Mouse (Mus musculus) kidney, embryonic 15.5 days (tissue): ENCODE results near the gene BC030499. TPM values are rescaled to one million over a fixed set of nuclear protein-coding genes. Genes with fewer than 3 reads are reported as not detected.

Experiments used
- ATAC-seq: fragments of 200-750 bp; cut with Nextera tagmentation; replicated peaks from 2 replicates; pipeline ENCODE4 v1.8.0; 2017; ENCODE audit warnings: moderate TSS enrichment; ENCODE audit not compliant: low FRiP score
- H3K27ac ChIP-seq: fragments of 300-500 bp; sonication (generic); 2 replicates; pipeline ENCODE4 v1.5.1; 2015; ENCODE audit warnings: mild to moderate bottlenecking, inconsistent platforms
- H3K27me3 ChIP-seq: fragments of 300-500 bp; sonication (generic); 2 replicates; pipeline ENCODE4 v1.6.1; 2015; ENCODE audit warnings: inconsistent platforms
- H3K36me3 ChIP-seq: fragments of 300-500 bp; sonication (generic); 2 replicates; pipeline ENCODE4 v1.6.1; 2015; ENCODE audit warnings: inconsistent platforms
- H3K4me1 ChIP-seq: fragments of 300-500 bp; sonication (generic); 2 replicates; pipeline ENCODE4 v1.6.1; 2015; ENCODE audit warnings: inconsistent platforms
- H3K4me2 ChIP-seq: fragments of 300-500 bp; sonication (generic); 2 replicates; pipeline ENCODE4 v1.6.1; 2015; ENCODE audit warnings: moderate library complexity, mild to moderate bottlenecking, inconsistent platforms
- H3K4me3 ChIP-seq: fragments of 300-500 bp; sonication (generic); replicated peaks from 2 replicates; pipeline ENCODE4 v1.5.1; 2015; ENCODE audit warnings: mild to moderate bottlenecking, inconsistent platforms
- H3K9ac ChIP-seq: fragments of 300-500 bp; sonication (generic); 2 replicates; pipeline ENCODE4 v1.6.1; 2015; ENCODE audit warnings: mild to moderate bottlenecking, inconsistent platforms
- H3K9me3 ChIP-seq: fragments of 300-500 bp; sonication (generic); replicated peaks from 2 replicates; pipeline ENCODE4 v1.6.1; 2016; ENCODE audit warnings: inconsistent platforms
- WGBS: fragments of 180-500 bp; shearing (Covaris S2); methylation state at CpG from one replicate; pipeline ENCODE4 v1.1.7; 2015; ENCODE audit warnings: mixed read lengths; 5-methylcytosine and 5-hydroxymethylcytosine counted together
- polyA plus RNA-seq: library from polyadenylated mRNA; unstranded; fragments of >200 nt; fragmentation: Nextera tagmentation; extraction: Ambion mirVana; gene quantifications from 2 replicates; pipeline ENCODE4 v1.2.1, GENCODE M21; 2015

Gene BC030499
- polyA plus RNA-seq, result 0.32 and 0.43 TPM in 2 replicates

GRCm38 (mm10) chr11:78290654-78291053, at the start of gene BC030499:
BC030499 (plus strand) TSS chr11:78290841.
- H3K36me3 ChIP-seq, result peaks cover 81% of the 10 kb centered on the region
- no peak within 1 kb of the TSS for H3K27ac ChIP-seq
- no peaks in the 10 kb centered on the region for H3K9me3 ChIP-seq
- no peaks in the 10 kb centered on the region for H3K27me3 ChIP-seq
- H3K4me3 ChIP-seq, result no peak within 1 kb of the TSS
- no peak within 1 kb of the TSS for H3K4me2 ChIP-seq
- no peak within 1 kb of the TSS for H3K9ac ChIP-seq
- WGBS, result 93% methylated on average over 4 of the region's 4 CpGs
- H3K4me1 ChIP-seq, result no peaks in the 10 kb centered on the region
- no peak for ATAC-seq

- no peaks in the 10 kb centered on the region for H3K27me3 ChIP-seq
- peaks cover 17% of the 10 kb centered on the region for H3K36me3 ChIP-seq
- ATAC-seq, result no peak
- peak overlapping the region; percentile 90 for H3K9ac ChIP-seq
- WGBS, result 0% methylated on average over 19 of the region's 19 CpGs
- H3K9me3 ChIP-seq, result no peaks in the 10 kb centered on the region
- H3K4me2 ChIP-seq, result peak overlapping the region; percentile 77
- H3K4me3 ChIP-seq, result peak overlapping the region; percentile 97
- H3K4me1 ChIP-seq, result peaks cover 37% of the 10 kb centered on the region
- H3K27ac ChIP-seq, result peak overlapping the region; percentile 96
Measured at GRCm38 (mm10) chr11:78245261-78245626, 45.4 kb upstream of the BC030499 start.

- Histone ChIP-seq H3K4me3 (peak within 1 kb of the TSS; percentile 97), H3K9me3 (no peaks in the 10 kb centered on the region), H3K36me3 (peaks cover 17% of the 10 kb centered on the region), H3K4me2 (peak within 1 kb of the TSS; percentile 77), H3K27ac (peak within 1 kb of the TSS; percentile 96), H3K9ac (peak within 1 kb of the TSS; percentile 90), H3K27me3 (no peaks in the 10 kb centered on the region), H3K4me1 (peaks cover 37% of the 10 kb centered on the region)
- ATAC-seq, result peak; percentile 92
- under 1% methylated on average over 50 of the region's 50 CpGs for WGBS
Measured at GRCm38 (mm10) chr11:78245627-78246317, 44.9 kb upstream of the BC030499 start, which contains the start of the genes Sdf2 and Supt6. Sdf2 (plus strand) TSS chr11:78245746. Supt6 (minus strand) TSS chr11:78245987.

GRCm38 (mm10) chr11:78246318-78247011, 44.2 kb upstream of the BC030499 start:
- Histone ChIP-seq H3K27ac (peak overlapping the region; percentile 96), H3K4me1 (peaks cover 37% of the 10 kb centered on the region), H3K36me3 (peaks cover 21% of the 10 kb centered on the region), H3K27me3 (no peaks in the 10 kb centered on the region), H3K4me2 (peak overlapping the region; percentile 77), H3K9me3 (no peaks in the 10 kb centered on the region), H3K4me3 (peak overlapping the region; percentile 97), H3K9ac (peak overlapping the region; percentile 90; the same call in 1 of the 2 replicates)
- 22% methylated on average over 7 of the region's 7 CpGs for WGBS
- no peak for ATAC-seq

- 44% methylated on average over 3 of the region's 3 CpGs for WGBS
- Histone ChIP-seq H3K9me3 (no peaks in the 10 kb centered on the region), H3K4me3 (peak overlapping the region; percentile 97), H3K4me1 (peaks cover 37% of the 10 kb centered on the region), H3K36me3 (peaks cover 23% of the 10 kb centered on the region), H3K27ac (peak overlapping the region; percentile 39; the same call in 1 of the 2 replicates), H3K4me2 (peak overlapping the region; percentile 77), H3K27me3 (no peaks in the 10 kb centered on the region), H3K9ac (0 out of 2 replicates have a peak overlapping the region, but pooled peaks have one; percentile 21)
- no peak for ATAC-seq
Measured at GRCm38 (mm10) chr11:78247012-78247348, 43.7 kb upstream of the BC030499 start.

GRCm38 (mm10) chr11:78247727-78248140, 42.9 kb upstream of the BC030499 start:
- H3K4me1 ChIP-seq, result peaks cover 37% of the 10 kb centered on the region
- no peaks in the 10 kb centered on the region for H3K27me3 ChIP-seq
- WGBS, result 65% methylated on average over 4 of the region's 4 CpGs
- H3K4me3 ChIP-seq, result no peak overlapping the region
- no peak for ATAC-seq
- no peak overlapping the region for H3K27ac ChIP-seq
- no peak overlapping the region for H3K9ac ChIP-seq
- peak overlapping the region; percentile 77; the same call in 1 of the 2 replicates for H3K4me2 ChIP-seq
- H3K36me3 ChIP-seq, result peaks cover 28% of the 10 kb centered on the region
- no peaks in the 10 kb centered on the region for H3K9me3 ChIP-seq

GRCm38 (mm10) chr11:78256618-78257017, 34.0 kb upstream of the BC030499 start:
- no peak for ATAC-seq
- H3K27me3 ChIP-seq, result peaks cover 10% of the 10 kb centered on the region; the same call in 1 of the 2 replicates
- peaks cover 40% of the 10 kb centered on the region for H3K36me3 ChIP-seq
- H3K9me3 ChIP-seq, result no peaks in the 10 kb centered on the region
- no peak overlapping the region for H3K4me3 ChIP-seq
- 95% methylated on average over 1 of the region's 1 CpGs for WGBS
- no peak overlapping the region for H3K27ac ChIP-seq
- no peaks in the 10 kb centered on the region for H3K4me1 ChIP-seq
- no peak overlapping the region for H3K9ac ChIP-seq
- H3K4me2 ChIP-seq, result no peak overlapping the region

GRCm38 (mm10) chr11:78260489-78261258, 30.0 kb upstream of the BC030499 start:
- no peak overlapping the region for H3K27ac ChIP-seq
- peaks cover 33% of the 10 kb centered on the region for H3K36me3 ChIP-seq
- H3K4me1 ChIP-seq, result peaks cover 15% of the 10 kb centered on the region
- peak overlapping the region; percentile 14; the same call in 1 of the 2 replicates for H3K9ac ChIP-seq
- no peaks in the 10 kb centered on the region for H3K9me3 ChIP-seq
- H3K4me3 ChIP-seq, result peak overlapping the region; percentile 87
- no peak for ATAC-seq
- H3K27me3 ChIP-seq, result peaks cover 10% of the 10 kb centered on the region; the same call in 1 of the 2 replicates
- 97% methylated on average over 2 of the region's 2 CpGs for WGBS
- peak overlapping the region; percentile 80 for H3K4me2 ChIP-seq

GRCm38 (mm10) chr11:78261380-78262352, 29.0 kb upstream of the BC030499 start, which contains the start of gene 2610507B11Rik:
2610507B11Rik (plus strand) TSS chr11:78261752.
- peak within 1 kb of the TSS; percentile 77 for H3K9ac ChIP-seq
- peaks cover 10% of the 10 kb centered on the region; the same call in 1 of the 2 replicates for H3K27me3 ChIP-seq
- no peaks in the 10 kb centered on the region for H3K9me3 ChIP-seq
- peak; percentile 97 for ATAC-seq
- H3K27ac ChIP-seq, result peak within 1 kb of the TSS; percentile 92
- H3K4me2 ChIP-seq, result peak within 1 kb of the TSS; percentile 80
- peak within 1 kb of the TSS; percentile 87 for H3K4me3 ChIP-seq
- WGBS, result under 1% methylated on average over 113 of the region's 115 CpGs
- H3K36me3 ChIP-seq, result peaks cover 35% of the 10 kb centered on the region
- H3K4me1 ChIP-seq, result peaks cover 15% of the 10 kb centered on the region

GRCm38 (mm10) chr11:78262550-78262949, 28.1 kb upstream of the BC030499 start:
- WGBS, result 2% methylated on average over 8 of the region's 8 CpGs

More at GRCm38 (mm10) chr11:78262550-78262949, 28.1 kb upstream of the BC030499 start:
- Histone ChIP-seq H3K4me3 (peak overlapping the region; percentile 87), H3K9me3 (no peaks in the 10 kb centered on the region), H3K4me1 (peaks cover 15% of the 10 kb centered on the region), H3K27me3 (peaks cover 10% of the 10 kb centered on the region; the same call in 1 of the 2 replicates), H3K4me2 (peak overlapping the region; percentile 80), H3K36me3 (peaks cover 44% of the 10 kb centered on the region), H3K9ac (peak overlapping the region; percentile 77), H3K27ac (peak overlapping the region; percentile 92)
- no peak for ATAC-seq
